Mouse (Mus musculus) CH12.LX (cell line): ENCODE data around the gene Gm49380. TPM values are rescaled to one million over a fixed set of nuclear protein-coding genes. Genes with fewer than 3 reads are reported as not detected.

ENCODE experiments used
- DNase-seq: peaks from one replicate; pipeline ENCODE4 v3.0.0-alpha.2; 2013; ENCODE audit errors: extremely low read depth
- H3K27ac ChIP-seq: 2 replicates; pipeline ENCODE4 v1.5.1; 2012; ENCODE audit warnings: low read depth, mild to moderate bottlenecking, control low read depth, moderate library complexity; ENCODE audit not compliant: insufficient read depth
- H3K27me3 ChIP-seq: replicated peaks from 2 replicates; pipeline ENCODE3; 2012; ENCODE audit warnings: inconsistent platforms
- H3K36me3 ChIP-seq, 2 experiments: replicated peaks in 1 of 2; 2 replicates each; pipeline versions ENCODE3 to v1.6.1; 2012; ENCODE audit warnings: inconsistent platforms in 1 of 2, low read length in 1 of 2, mild to moderate bottlenecking in 1 of 2, mixed read lengths in 1 of 2, moderate library complexity in 1 of 2; ENCODE audit not compliant: control insufficient read depth in 1 of 2, insufficient read depth in 1 of 2
- H3K4me1 ChIP-seq, 2 experiments: 2 replicates each; pipeline ENCODE4 v1.6.1; 2012; ENCODE audit warnings: inconsistent platforms in 1 of 2, moderate library complexity in 1 of 2; ENCODE audit not compliant: insufficient read depth in 2 of 2, control insufficient read depth in 1 of 2
- H3K4me2 ChIP-seq: 2 replicates; pipeline ENCODE4 v1.6.1; 2012; ENCODE audit warnings: low read depth, mild to moderate bottlenecking, control low read depth; ENCODE audit not compliant: poor library complexity, insufficient read depth, severe bottlenecking
- H3K4me3 ChIP-seq, 3 experiments: fragments of 150-350 bp in 1 of 3; sonication (generic) in 1 of 3; replicated peaks in 1 of 3; 2 replicates each; pipeline versions ENCODE3 to v1.5.1; 2011 to 2012; ENCODE audit warnings: low read depth in 2 of 3, low read length in 2 of 3, mild to moderate bottlenecking in 2 of 3, moderate library complexity in 2 of 3, control low read depth in 1 of 3, improper control_type of control experiment in 1 of 3, inconsistent platforms in 1 of 3, mixed read lengths in 1 of 3; ENCODE audit not compliant: poor library complexity in 1 of 3
- H3K79me2 ChIP-seq: replicated peaks from 2 replicates; pipeline ENCODE4 v1.6.1; 2012; ENCODE audit warnings: mild to moderate bottlenecking, moderate library complexity; ENCODE audit not compliant: control insufficient read depth, poor library complexity, insufficient read depth, severe bottlenecking; ENCODE audit errors: extremely low read depth
- H3K9ac ChIP-seq: 2 replicates; pipeline ENCODE4 v1.6.1; 2012; ENCODE audit warnings: low read depth, mild to moderate bottlenecking, control low read depth, moderate library complexity; ENCODE audit not compliant: insufficient read depth
- H3K9me3 ChIP-seq: replicated peaks from 2 replicates; pipeline ENCODE3; 2012; ENCODE audit warnings: low read length, inconsistent platforms, mixed read lengths
- ELF1 ChIP-seq: IDR thresholded peaks from 2 replicates; pipeline ENCODE4 v1.6.1; 2014; ENCODE audit warnings: low read depth, mild to moderate bottlenecking, inconsistent platforms, low read length, improper control_type of control experiment
- EP300 ChIP-seq: IDR thresholded peaks from 2 replicates; pipeline ENCODE4 v1.6.1; 2011; ENCODE audit warnings: low read length, improper control_type of control experiment
- ETS1 ChIP-seq: conservative IDR thresholded peaks from 2 replicates; pipeline ENCODE4 v1.6.1; 2012; ENCODE audit warnings: low read depth, mild to moderate bottlenecking, inconsistent platforms, low read length, improper control_type of control experiment, moderate library complexity
- GABPA ChIP-seq: IDR thresholded peaks from 2 replicates; pipeline ENCODE4 v1.6.1; 2012; ENCODE audit warnings: low read depth, low read length, improper control_type of control experiment, inconsistent platforms; ENCODE audit not compliant: insufficient replicate concordance
- JUN ChIP-seq: IDR thresholded peaks from 2 replicates; pipeline ENCODE4 v1.6.1; 2011; ENCODE audit warnings: low read depth, mild to moderate bottlenecking, low read length, improper control_type of control experiment, moderate library complexity; ENCODE audit not compliant: insufficient read depth
- JUND ChIP-seq: conservative IDR thresholded peaks from 2 replicates; pipeline ENCODE4 v1.6.1; 2011; ENCODE audit warnings: low read depth, low read length, improper control_type of control experiment
- MAFK ChIP-seq: IDR thresholded peaks from 2 replicates; pipeline ENCODE4 v1.6.1; 2011; ENCODE audit warnings: low read length, improper control_type of control experiment; ENCODE audit not compliant: insufficient replicate concordance
- MAX ChIP-seq: IDR thresholded peaks from 2 replicates; pipeline ENCODE4 v1.6.1; 2011; ENCODE audit warnings: low read length, improper control_type of control experiment
- MEF2A ChIP-seq: IDR thresholded peaks from 2 replicates; pipeline ENCODE4 v1.6.1; 2014; ENCODE audit warnings: low read depth, mild to moderate bottlenecking, inconsistent platforms, low read length, improper control_type of control experiment, borderline replicate concordance
- MXI1 ChIP-seq: IDR thresholded peaks from 2 replicates; pipeline ENCODE4 v1.6.1; 2011; ENCODE audit warnings: mild to moderate bottlenecking, low read depth, low read length, improper control_type of control experiment
- NELFE ChIP-seq: IDR thresholded peaks from 2 replicates; pipeline ENCODE4 v1.6.1; 2011; ENCODE audit warnings: low read depth, low read length, improper control_type of control experiment
- NRF1 ChIP-seq: IDR thresholded peaks from 2 replicates; pipeline ENCODE4 v1.6.1; 2014; ENCODE audit warnings: low read depth, mild to moderate bottlenecking, inconsistent platforms, low read length, improper control_type of control experiment, moderate library complexity
- POLR2A ChIP-seq: IDR thresholded peaks from 2 replicates; pipeline ENCODE4 v1.6.1; 2011; ENCODE audit warnings: low read depth, mild to moderate bottlenecking, improper control_type of control experiment, low read length
- RCOR1 ChIP-seq: conservative IDR thresholded peaks from 2 replicates; pipeline ENCODE4 v1.6.1; 2012; ENCODE audit warnings: low read depth, mild to moderate bottlenecking, inconsistent platforms, low read length, improper control_type of control experiment
- SMC3 ChIP-seq: IDR thresholded peaks from 2 replicates; pipeline ENCODE4 v1.6.1; 2011; ENCODE audit warnings: low read depth, low read length, improper control_type of control experiment
- TBP ChIP-seq: conservative IDR thresholded peaks from 2 replicates; pipeline ENCODE4 v1.6.1; 2011; ENCODE audit warnings: low read depth, low read length, improper control_type of control experiment
- TCF12 ChIP-seq: IDR thresholded peaks from 2 replicates; pipeline ENCODE4 v1.6.1; 2014; ENCODE audit warnings: low read depth, mild to moderate bottlenecking, inconsistent platforms, low read length, improper control_type of control experiment
- UBTF ChIP-seq: IDR thresholded peaks from 2 replicates; pipeline ENCODE4 v1.6.1; 2012; ENCODE audit warnings: low read depth, mild to moderate bottlenecking, inconsistent platforms, low read length, improper control_type of control experiment, moderate library complexity
- USF1 ChIP-seq: IDR thresholded peaks from 2 replicates; pipeline ENCODE4 v1.6.1; 2014; ENCODE audit warnings: low read depth, mild to moderate bottlenecking, inconsistent platforms, low read length, improper control_type of control experiment
- USF2 ChIP-seq: conservative IDR thresholded peaks from 2 replicates; pipeline ENCODE4 v1.6.1; 2011; ENCODE audit warnings: low read depth, low read length, improper control_type of control experiment
- ZMIZ1 ChIP-seq: IDR thresholded peaks from 2 replicates; pipeline ENCODE4 v1.6.1; 2012; ENCODE audit warnings: low read depth, mild to moderate bottlenecking, inconsistent platforms, low read length, improper control_type of control experiment
- ZNF384 ChIP-seq: IDR thresholded peaks from 2 replicates; pipeline ENCODE4 v1.6.1; 2012; ENCODE audit warnings: low read depth, low read length, improper control_type of control experiment, inconsistent platforms
- dilution Hi-C: fragments of 300-500 bp; cut with MboI; formaldehyde crosslinking; loops from 2 replicates; pipeline ENCODE4 v1.14.3; 2020; ENCODE audit warnings: low sequenced_read_pairs; ENCODE audit not compliant: extremely low pct_unique_long_range_greater_than_20kb, extremely low pct_ligation_motif_present
- in situ Hi-C: fragments of 300-500 bp; cut with MboI; formaldehyde crosslinking; loops from 3 replicates; pipeline ENCODE4 v1.14.3; 2019; ENCODE audit warnings: low sequenced_read_pairs, low pct_ligation_motif_present, low pct_unique_long_range_greater_than_20kb, mixed read lengths
- polyA plus RNA-seq: library from polyadenylated mRNA; unstranded; fragments of >175 nt; gene quantifications from 2 replicates; pipeline ENCODE4 v1.2.1, GENCODE M21; 2012; ENCODE audit warnings: low read depth; ENCODE audit not compliant: insufficient read length
- total RNA-seq, 2 experiments: library from RNA; depleted of rRNA; stranded (reverse); fragments of 300-350 nt in 1 of 2; fragments of >200 nt in 1 of 2; gene quantifications; 2 replicates each; pipeline ENCODE4 v1.2.3; 2012 to 2014

Gm49380 gene
- total and polyA plus RNA-seq, 3 experiments: not detected

- Histone ChIP-seq H3K27ac (no peak overlapping the region), H3K4me1 (peaks cover 8 to 52% of the 10 kb centered on the region in 2 experiments)
These were observed 7.1 kb downstream of the Gm49380 start for GRCm38 (mm10) chr9:44106182-44106581.

GRCm38 (mm10) chr9:44105781-44106180 is 7.5 kb downstream of the Gm49380 start:
- H3K9me3 ChIP-seq: no peaks in the 10 kb centered on the region
- in situ Hi-C loops: no loop called here
- H3K36me3 ChIP-seq: peaks cover 36 to 91% of the 10 kb centered on the region in 2 experiments
- no peak overlapping the region for H3K4me2 ChIP-seq
- peaks cover 8 to 52% of the 10 kb centered on the region in 2 experiments for H3K4me1 ChIP-seq
- no peak for TF ChIP-seq ETS1
- TF ChIP-seq GABPA: no peak
- no peak for TF ChIP-seq MAFK
- TF ChIP-seq SMC3: no peak
- TF ChIP-seq TBP: no peak
- no peaks in the 10 kb centered on the region for H3K27me3 ChIP-seq
- DNase-seq: no peak
- H3K79me2 ChIP-seq: peaks cover 36% of the 10 kb centered on the region
- dilution Hi-C loops: no loop called here
- H3K9ac ChIP-seq: no peak overlapping the region
- no peak overlapping the region for H3K4me3 ChIP-seq
- H3K27ac ChIP-seq: no peak overlapping the region

More at GRCm38 (mm10) chr9:44106182-44106581, 7.1 kb downstream of the Gm49380 start:
- Histone ChIP-seq H3K4me3 (no peak overlapping the region), H3K4me2 (no peak overlapping the region), H3K79me2 (peaks cover 36% of the 10 kb centered on the region), H3K9me3 (no peaks in the 10 kb centered on the region), H3K9ac (no peak overlapping the region), H3K36me3 (peaks cover 36 to 90% of the 10 kb centered on the region in 2 experiments), H3K27me3 (no peaks in the 10 kb centered on the region)
- in situ Hi-C loops: no loop called here
- dilution Hi-C loops: no loop called here
- no peak for DNase-seq
- no peak for TF ChIP-seq UBTF
- TF ChIP-seq POLR2A: no peak
- no peak for TF ChIP-seq USF2
- TF ChIP-seq JUN: no peak
- TF ChIP-seq MXI1: no peak
- TF ChIP-seq JUND: no peak
- no peak for TF ChIP-seq MEF2A
- no peak for TF ChIP-seq NRF1

- H3K27me3 ChIP-seq: no peaks in the 10 kb centered on the region
- DNase-seq: no peak
- H3K27ac ChIP-seq: no peak overlapping the region
- H3K9me3 ChIP-seq: no peaks in the 10 kb centered on the region
- TF ChIP-seq MAX (no peak), ZMIZ1 (no peak), TCF12 (no peak), SMC3 (no peak), ELF1 (no peak), NELFE (no peak), EP300 (no peak), ZNF384 (no peak), ETS1 (no peak), USF1 (no peak), RCOR1 (no peak)
- dilution Hi-C loops: no loop called here
- in situ Hi-C loops: no loop called here
- peaks cover 32 to 88% of the 10 kb centered on the region in 2 experiments for H3K36me3 ChIP-seq
- peaks cover 29% of the 10 kb centered on the region for H3K79me2 ChIP-seq
- H3K9ac ChIP-seq: no peak overlapping the region
- H3K4me2 ChIP-seq: no peak overlapping the region
- no peak overlapping the region for H3K4me3 ChIP-seq
- H3K4me1 ChIP-seq: peaks cover 5 to 44% of the 10 kb centered on the region in 2 experiments
These were observed 8.4 kb downstream of the Gm49380 start for GRCm38 (mm10) chr9:44104881-44105280.
